Mouse (Mus musculus): ENCODE measurements around the gene Cutal.

Cutal gene

DNA sequence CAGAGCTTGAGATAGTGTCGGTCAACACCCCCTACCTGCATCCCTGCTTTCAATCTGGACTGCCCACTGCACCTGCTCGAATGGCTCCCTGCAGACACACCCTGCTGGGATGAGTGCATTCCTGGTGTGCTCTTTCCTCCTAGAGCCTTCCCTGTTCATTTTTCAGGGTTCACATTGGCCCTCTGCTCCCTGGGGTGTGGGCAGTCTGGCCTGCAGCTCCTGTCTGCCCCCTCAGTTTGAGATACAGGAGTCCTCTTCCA lies 40.6 kb downstream of the Cutal start:
- DNase-seq (ENCODE audit: low read depth, low spot score) = no peak

DNA sequence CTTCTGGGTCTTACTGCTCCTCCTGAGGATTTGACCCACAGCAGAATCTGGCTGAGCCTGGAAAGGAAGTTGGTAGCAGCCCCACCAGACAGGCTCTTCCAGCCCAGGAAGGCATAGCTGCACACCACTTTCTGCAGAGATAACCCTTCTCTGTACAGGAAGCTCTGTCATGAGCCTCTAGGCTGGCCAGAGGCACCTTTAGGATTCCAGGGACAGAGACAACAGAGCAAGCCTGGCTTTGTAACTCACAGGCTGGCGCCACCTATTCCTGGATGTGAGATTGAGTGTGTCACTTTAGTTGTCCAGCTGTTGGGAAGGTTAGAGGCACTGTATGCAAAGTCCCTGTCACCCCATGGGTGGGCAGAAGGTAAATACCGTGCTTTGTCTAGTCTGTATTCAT lies 40.9 kb downstream of the Cutal start:
- DNase-seq (ENCODE audit: low read depth, low spot score) = no peak

DNA sequence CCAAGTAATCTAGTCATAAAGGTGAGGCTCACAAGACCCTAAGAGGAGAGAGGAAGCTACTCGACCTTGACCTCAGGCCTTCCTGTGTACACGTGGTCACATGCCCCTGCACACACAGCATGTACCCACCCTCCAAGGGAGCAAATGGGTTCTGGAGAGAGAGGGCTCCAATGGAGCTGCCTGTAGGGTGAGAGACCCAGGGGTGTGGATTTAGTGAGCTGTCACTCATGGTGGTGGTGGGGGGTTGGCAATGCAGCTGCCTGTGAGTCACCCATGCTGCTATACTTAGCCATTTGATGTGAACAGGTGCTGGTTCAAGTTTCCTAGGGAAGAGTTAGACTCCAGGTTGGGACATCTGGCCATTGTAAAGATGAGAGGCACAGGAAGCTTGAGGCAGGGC lies 45.9 kb downstream of the Cutal start:
- no peak for DNase-seq (ENCODE audit: low read depth, low spot score)

DNA sequence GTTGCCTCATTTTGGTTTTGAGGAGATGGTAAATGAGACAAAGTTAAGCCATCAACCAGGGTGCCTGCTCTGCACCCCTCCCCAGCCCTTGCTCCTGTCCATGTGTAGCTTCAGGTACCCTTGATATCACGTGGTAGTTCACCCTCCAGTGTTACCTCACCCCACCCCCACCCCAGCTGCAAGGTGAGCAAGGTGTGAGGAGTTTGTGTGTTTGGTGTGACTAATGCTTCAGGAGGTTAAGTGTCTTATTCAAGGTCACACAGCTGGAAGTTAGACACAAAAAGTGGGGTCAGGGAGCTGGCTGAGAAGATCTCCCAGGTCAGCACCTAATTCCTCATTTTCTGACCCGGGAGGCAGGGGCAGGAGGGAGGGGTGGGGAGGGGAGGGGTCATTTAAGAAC lies 48.5 kb downstream of the Cutal start:
- DNase-seq (ENCODE audit: low read depth, low spot score) = no peak

DNA sequence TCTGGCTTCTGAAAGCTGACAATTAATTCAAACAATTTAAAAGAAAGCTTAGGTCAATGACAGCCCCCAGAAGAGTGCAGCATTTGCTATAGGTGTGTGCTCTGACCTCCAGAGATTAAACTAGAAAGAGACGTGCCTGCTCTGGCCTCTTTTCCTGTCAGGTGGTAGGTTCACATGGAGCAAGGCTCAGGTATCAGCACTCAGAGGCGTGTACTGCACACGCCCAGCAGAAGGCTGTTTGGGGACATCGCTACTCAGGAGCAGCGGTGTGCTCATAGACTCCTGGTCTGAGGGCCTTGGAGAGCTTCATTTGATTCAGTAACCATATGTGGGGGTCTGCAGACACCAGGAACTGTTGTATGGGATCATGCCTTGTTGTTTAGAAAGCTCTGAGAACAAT lies 53.1 kb downstream of the Cutal start:
- DNase-seq (ENCODE audit: low read depth, low spot score) = no peak

DNA sequence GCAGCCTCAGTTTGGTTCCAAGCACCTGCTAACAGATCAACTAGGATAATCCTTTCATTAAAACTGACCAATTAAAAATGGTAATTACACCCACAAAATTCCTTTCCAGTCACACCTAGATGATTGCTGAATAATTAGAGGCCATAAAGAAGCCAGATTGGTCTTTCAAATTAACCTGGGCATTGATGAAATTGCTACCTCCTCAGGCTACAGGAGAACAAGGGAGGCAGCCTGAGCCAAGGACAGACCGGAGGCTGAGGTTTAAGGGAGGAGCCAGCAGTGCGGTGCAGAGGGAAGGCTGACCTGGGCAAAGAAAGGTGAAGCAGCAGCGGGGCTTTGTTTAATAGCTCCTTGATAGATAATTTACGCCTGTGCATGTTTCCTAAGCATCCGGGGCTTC lies 63.3 kb downstream of the Cutal start:
- DNase-seq (ENCODE audit: low read depth, low spot score) = no peak

DNA sequence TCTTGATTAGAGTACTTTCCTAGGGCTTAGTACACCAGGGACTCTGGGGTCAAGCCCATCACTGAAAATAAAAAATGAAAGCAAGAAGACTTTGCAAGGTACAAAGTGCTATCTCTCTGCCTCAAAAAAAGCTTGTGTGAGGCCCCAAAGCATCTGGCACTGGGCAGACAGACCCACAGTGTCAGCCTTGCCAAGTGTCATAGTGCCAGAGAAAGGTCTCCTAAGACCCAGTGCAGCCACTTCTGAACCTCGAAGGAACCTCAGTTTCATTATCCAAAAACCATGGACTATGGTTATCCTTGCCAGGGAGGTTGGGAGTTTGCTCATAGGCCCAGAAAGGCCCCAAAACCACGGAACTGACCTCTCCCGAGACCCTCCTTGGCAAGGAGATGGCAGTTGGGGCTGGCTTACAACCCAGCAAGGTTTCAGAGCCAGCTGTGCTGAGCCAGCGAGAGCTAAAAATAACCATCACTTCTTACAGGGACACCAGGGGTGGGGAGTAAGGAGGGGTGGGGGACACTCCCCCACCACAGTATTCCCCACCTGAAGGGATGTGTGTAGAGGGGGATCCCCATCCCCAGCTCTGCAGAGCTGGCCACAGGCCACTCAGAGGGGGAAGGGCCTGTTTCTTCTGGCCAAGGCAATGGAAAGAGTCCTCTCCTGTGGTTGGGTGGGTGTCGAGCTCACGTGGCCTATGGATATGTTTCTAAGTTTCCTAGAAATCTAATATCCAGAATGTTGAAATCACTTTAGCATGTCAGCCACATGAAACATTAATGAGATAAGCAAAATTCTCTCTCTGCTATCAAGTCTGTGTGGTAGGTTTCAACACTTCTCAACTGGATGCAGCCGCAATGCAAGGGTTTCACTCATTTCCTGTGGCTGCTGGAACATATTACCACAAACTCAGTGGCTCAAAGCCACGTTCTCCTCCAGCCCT lies 64.3 kb downstream of the Cutal start:
- no peak for DNase-seq (ENCODE audit: low read depth, low spot score)

DNA sequence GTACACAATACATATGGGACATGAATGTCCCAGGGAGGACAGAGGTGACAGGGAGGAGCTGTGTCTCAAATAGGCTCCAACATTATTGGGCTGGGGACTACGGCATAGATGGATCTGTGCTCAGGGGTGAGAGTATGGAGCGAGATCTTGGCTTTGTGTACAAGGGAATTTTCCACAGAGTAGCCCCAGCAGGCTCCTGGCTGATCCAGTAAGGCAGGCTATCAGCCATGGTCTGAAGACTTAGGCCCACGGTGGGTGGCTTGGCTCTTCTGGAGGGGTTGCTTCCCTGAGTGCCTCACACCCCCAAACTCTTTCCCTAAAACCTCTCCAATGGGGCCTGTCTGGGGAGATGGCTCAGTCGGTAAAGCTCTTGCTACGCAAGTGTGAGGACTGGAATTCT lies 66.0 kb downstream of the Cutal start:
- DNase-seq (ENCODE audit: low read depth, low spot score) = no peak

DNA sequence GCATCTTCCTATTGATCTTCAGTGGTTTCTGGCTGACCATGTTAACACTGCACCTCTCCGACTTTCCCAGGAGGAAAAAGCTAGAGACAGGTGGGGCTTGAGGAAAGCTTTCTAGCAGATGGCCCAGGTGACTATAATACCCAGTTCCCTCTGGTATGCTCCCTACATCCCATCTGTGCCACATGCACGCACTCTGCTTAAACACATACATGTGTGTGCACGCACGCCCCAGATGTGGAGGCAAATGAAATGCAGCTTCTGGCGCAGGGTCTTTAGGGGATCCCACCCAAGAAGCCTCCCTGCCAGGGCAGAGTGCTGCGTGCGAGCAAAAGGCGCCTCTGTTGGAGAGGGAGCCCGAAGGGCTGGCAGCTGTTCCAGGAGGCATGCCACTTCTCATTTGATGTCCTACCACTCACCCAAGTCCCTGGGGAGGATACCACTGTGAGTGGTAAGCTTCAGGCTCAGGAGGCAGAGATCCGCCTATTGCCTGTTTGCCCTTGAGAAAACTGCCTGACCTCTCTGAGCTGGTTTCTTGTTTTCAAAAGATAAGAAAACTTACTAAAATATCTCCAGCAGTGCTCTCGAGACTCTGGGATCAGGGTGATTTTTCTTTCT lies 67.0 kb downstream of the Cutal start:
- no peak for DNase-seq (ENCODE audit: low read depth, low spot score)
